Mouse (Mus musculus): ENCODE results near the gene Gm13278. TPM values are rescaled to one million over a fixed set of nuclear protein-coding genes. Genes with fewer than 3 reads are reported as not detected.
"Not testable (repeated sequence)": the region's sequence is repeated elsewhere in the genome, so short reads cannot be mapped to it uniquely, and the experiment has no call there.

The Gm13278 gene
- polyA plus RNA-seq, 1 experiment from 2014 or later: not detected

- not testable (repeated sequence) for H3K4me2 ChIP-seq; H3K27me3 ChIP-seq (replicated peaks); ATAC-seq (ENCODE audit: insufficient number of reproducible peaks, low FRiP score); H3K36me3 ChIP-seq; H3K4me1 ChIP-seq (replicated peaks); H3K9me3 ChIP-seq (replicated peaks); H3K4me3 ChIP-seq; H3K9ac ChIP-seq; H3K27ac ChIP-seq (ENCODE audit: poor library complexity, severe bottlenecking)
- 65% methylated on average over 6 of the region's 8 CpGs for WGBS
Measured at GRCm38 (mm10) chr4:88761776-88762175, 29.6 kb upstream of the Gm13278 start.

DNA sequence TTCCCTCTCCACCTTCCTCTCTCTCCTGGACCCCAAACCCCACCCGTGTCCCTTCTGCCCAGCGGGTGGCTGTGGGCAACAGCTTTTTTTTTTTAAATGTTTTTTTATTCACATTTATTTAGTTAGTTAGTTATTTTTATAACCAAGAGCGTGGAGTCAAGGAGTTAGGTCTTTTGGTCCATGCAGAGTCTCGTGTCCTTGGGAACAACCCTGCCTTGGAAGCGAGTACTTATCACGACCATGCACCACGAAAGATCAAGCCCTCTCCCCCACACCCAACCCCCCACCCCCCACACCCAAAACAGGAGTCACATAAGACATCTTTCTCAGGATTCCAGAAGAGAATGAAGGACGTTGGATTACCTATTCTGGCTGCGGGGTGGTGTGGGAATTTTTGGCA is 29.0 kb upstream of the Gm13278 start:
- not testable (repeated sequence) for H3K27me3 ChIP-seq (replicated peaks); ATAC-seq (ENCODE audit: insufficient number of reproducible peaks, low FRiP score); H3K9ac ChIP-seq; H3K4me1 ChIP-seq (replicated peaks); H3K36me3 ChIP-seq; H3K9me3 ChIP-seq (replicated peaks); H3K27ac ChIP-seq (ENCODE audit: poor library complexity, severe bottlenecking); H3K4me3 ChIP-seq
- WGBS: 45% methylated on average over 9 of the region's 9 CpGs
- peak overlapping the region; percentile 53; the same call in 1 of the 2 replicates for H3K4me2 ChIP-seq

DNA sequence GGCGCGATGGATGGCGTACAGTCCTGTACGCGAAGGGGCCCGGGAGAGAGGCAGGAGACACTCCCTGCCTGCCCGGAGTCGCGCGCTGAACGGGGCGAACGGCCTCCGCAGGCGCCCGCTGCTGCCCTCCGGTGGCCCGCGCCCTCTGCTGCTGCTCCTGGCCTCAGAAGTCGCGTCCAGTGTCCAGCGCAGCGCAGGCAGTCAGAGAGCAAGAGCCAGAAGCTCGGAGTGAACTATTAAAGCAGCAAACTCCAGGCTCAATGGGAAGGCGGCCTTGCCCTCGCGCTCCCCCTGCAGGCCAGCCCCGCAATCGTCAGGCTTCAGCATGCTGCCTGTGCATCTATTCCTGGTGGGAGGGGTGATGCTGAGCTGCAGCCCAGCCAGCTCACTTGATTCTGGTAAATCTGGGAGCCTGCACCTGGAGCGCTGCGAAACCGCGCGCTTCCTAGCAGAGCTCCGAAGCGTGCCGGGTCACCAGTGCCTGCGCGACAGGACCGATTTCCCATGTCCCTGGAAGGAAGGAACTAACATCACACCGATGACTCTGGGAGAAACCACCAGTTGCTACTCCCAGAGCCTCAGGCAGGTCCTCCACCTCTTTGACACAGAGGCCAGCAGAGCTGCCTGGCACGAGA is 27.8 kb upstream of the Gm13278 start:
- Histone ChIP-seq H3K4me2 (peak overlapping the region; percentile 57), H3K4me3 (peak overlapping the region; percentile 31; the same call in 1 of the 2 replicates), H3K27ac (ENCODE audit: poor library complexity, severe bottlenecking) (peak overlapping the region; percentile 60; the same call in 1 of the 2 replicates)
- not testable (repeated sequence) for H3K4me1 ChIP-seq (replicated peaks); H3K36me3 ChIP-seq; H3K9ac ChIP-seq; H3K9me3 ChIP-seq (replicated peaks); H3K27me3 ChIP-seq (replicated peaks); ATAC-seq (ENCODE audit: insufficient number of reproducible peaks, low FRiP score)
- 2% methylated on average over 41 of the region's 42 CpGs for WGBS

DNA sequence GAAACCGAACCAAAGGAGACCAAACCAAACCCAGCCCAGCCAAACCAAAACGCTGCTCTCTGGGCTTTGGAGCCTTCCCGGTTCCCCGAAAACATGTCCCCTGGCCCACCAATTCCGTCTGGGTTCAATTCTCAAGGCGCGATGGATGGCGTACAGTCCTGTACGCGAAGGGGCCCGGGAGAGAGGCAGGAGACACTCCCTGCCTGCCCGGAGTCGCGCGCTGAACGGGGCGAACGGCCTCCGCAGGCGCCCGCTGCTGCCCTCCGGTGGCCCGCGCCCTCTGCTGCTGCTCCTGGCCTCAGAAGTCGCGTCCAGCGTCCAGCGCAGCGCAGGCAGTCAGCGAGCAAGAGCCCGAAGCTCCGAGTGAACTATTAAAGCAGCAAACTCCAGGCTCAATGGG is 17.8 kb upstream of the Gm13278 start, which contains the start of gene Gm13290:
Gene Gm13290, plus strand, starts transcription at position 301 of the 400 bp plus-strand sequence.
- WGBS: no CpG with 5 or more reads among the region's 32 CpGs

DNA sequence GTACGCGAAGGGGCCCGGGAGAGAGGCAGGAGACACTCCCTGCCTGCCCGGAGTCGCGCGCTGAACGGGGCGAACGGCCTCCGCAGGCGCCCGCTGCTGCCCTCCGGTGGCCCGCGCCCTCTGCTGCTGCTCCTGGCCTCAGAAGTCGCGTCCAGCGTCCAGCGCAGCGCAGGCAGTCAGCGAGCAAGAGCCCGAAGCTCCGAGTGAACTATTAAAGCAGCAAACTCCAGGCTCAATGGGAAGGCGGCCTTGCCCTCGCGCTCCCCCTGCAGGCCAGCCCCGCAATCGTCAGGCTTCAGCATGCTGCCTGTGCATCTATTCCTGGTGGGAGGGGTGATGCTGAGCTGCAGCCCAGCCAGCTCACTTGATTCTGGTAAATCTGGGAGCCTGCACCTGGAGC is 14.7 kb upstream of the Gm13278 start, which contains the start of gene Gm13289:
Gene Gm13289, plus strand, starts transcription at position 301 of the 400 bp plus-strand sequence.
- WGBS: no CpG with 5 or more reads among the region's 29 CpGs
- not testable (repeated sequence) for H3K36me3 ChIP-seq; ATAC-seq (ENCODE audit: insufficient number of reproducible peaks, low FRiP score); H3K4me2 ChIP-seq; H3K27ac ChIP-seq (ENCODE audit: poor library complexity, severe bottlenecking); H3K9me3 ChIP-seq (replicated peaks); H3K27me3 ChIP-seq (replicated peaks); H3K4me3 ChIP-seq; H3K9ac ChIP-seq; H3K4me1 ChIP-seq (replicated peaks)

More for the DNA sequence above, 17.8 kb upstream of the Gm13278 start, which contains the start of gene Gm13290:
- not testable (repeated sequence) for H3K4me1 ChIP-seq (replicated peaks); H3K27me3 ChIP-seq (replicated peaks); H3K9me3 ChIP-seq (replicated peaks); H3K36me3 ChIP-seq; H3K9ac ChIP-seq; H3K4me2 ChIP-seq; H3K4me3 ChIP-seq; H3K27ac ChIP-seq (ENCODE audit: poor library complexity, severe bottlenecking); ATAC-seq (ENCODE audit: insufficient number of reproducible peaks, low FRiP score)

DNA sequence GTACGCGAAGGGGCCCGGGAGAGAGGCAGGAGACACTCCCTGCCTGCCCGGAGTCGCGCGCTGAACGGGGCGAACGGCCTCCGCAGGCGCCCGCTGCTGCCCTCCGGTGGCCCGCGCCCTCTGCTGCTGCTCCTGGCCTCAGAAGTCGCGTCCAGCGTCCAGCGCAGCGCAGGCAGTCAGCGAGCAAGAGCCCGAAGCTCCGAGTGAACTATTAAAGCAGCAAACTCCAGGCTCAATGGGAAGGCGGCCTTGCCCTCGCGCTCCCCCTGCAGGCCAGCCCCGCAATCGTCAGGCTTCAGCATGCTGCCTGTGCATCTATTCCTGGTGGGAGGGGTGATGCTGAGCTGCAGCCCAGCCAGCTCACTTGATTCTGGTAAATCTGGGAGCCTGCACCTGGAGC is 11.8 kb upstream of the Gm13278 start, which contains the start of gene Gm13272:
Gene Gm13272, plus strand, starts transcription at position 301 of the 400 bp plus-strand sequence.
- WGBS: no CpG with 5 or more reads among the region's 29 CpGs
- not testable (repeated sequence) for ATAC-seq (ENCODE audit: insufficient number of reproducible peaks, low FRiP score)

DNA sequence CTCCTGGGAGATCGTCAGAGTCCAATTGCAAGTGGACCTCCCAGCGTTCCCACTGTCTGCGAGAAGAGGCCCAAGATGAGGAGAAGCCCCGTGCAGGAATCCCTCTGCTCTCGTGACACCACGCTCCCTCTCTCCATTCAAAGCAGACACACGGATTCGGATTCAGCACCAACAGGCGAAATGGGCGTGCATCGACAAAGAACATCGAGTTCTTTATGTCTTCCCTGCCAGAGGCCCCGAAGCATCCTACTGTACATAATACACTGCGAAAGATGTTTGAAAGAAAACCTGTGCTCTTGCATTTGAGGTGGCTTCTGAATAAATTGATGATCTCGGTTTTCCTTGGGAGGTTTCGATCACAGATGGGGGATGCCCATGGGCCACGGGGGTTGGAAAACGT is 11.0 kb upstream of the Gm13278 start:
- not testable (repeated sequence) for H3K27me3 ChIP-seq (replicated peaks); ATAC-seq (ENCODE audit: insufficient number of reproducible peaks, low FRiP score); H3K9ac ChIP-seq; H3K36me3 ChIP-seq; H3K4me2 ChIP-seq; H3K4me3 ChIP-seq; H3K4me1 ChIP-seq (replicated peaks); H3K27ac ChIP-seq (ENCODE audit: poor library complexity, severe bottlenecking); H3K9me3 ChIP-seq (replicated peaks)
- 43% methylated on average over 16 of the region's 18 CpGs for WGBS

More for the DNA sequence above, 11.8 kb upstream of the Gm13278 start, which contains the start of gene Gm13272:
- not testable (repeated sequence) for H3K4me2 ChIP-seq; H3K4me1 ChIP-seq (replicated peaks); H3K4me3 ChIP-seq; H3K27me3 ChIP-seq (replicated peaks); H3K9me3 ChIP-seq (replicated peaks); H3K36me3 ChIP-seq; H3K9ac ChIP-seq; H3K27ac ChIP-seq (ENCODE audit: poor library complexity, severe bottlenecking)

DNA sequence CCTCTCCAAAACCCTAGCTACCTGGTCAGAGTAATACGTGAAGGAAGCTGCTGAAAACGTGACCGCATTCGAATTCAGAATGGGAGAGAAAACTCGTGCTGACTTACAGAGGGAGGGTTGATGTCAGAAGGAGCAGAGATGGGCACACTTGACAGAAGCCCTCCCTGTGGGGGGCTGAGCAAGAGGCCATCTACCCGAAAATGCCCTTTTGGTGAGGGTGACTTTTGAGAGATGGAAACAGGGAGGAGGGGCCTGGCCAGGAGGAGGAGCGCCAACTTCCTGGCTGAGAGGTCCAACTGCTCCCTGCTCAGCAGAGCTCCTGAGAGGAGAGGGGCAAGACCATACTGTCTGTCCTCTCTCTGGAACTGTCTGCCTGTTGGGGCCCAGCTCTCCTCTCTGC is 9.5 kb upstream of the Gm13278 start, which contains the start of gene Ifnz:
Gene Ifnz, plus strand, starts transcription at position 301 of the 400 bp plus-strand sequence.
- not testable (repeated sequence) for H3K9ac ChIP-seq; H3K36me3 ChIP-seq; ATAC-seq (ENCODE audit: insufficient number of reproducible peaks, low FRiP score); H3K27me3 ChIP-seq (replicated peaks); H3K9me3 ChIP-seq (replicated peaks); H3K4me1 ChIP-seq (replicated peaks)
- Histone ChIP-seq H3K27ac (ENCODE audit: poor library complexity, severe bottlenecking) (peak within 1 kb of the TSS; percentile 51; the same call in 1 of the 2 replicates), H3K4me2 (peak within 1 kb of the TSS; percentile 62), H3K4me3 (peak within 1 kb of the TSS; percentile 31; the same call in 1 of the 2 replicates)
- WGBS: 15% methylated on average over 5 of the region's 7 CpGs

GRCm38 (mm10) chr4:88782335-88782734 is 9.0 kb upstream of the Gm13278 start:
- H3K4me1 ChIP-seq (replicated peaks); H3K9me3 ChIP-seq (replicated peaks); H3K27me3 ChIP-seq (replicated peaks); H3K36me3 ChIP-seq; ATAC-seq (ENCODE audit: insufficient number of reproducible peaks, low FRiP score); H3K9ac ChIP-seq: not testable (repeated sequence)
- Histone ChIP-seq H3K4me3 (peak overlapping the region; percentile 31; the same call in 1 of the 2 replicates), H3K4me2 (peak overlapping the region; percentile 62), H3K27ac (ENCODE audit: poor library complexity, severe bottlenecking) (peak overlapping the region; percentile 51; the same call in 1 of the 2 replicates)
- WGBS: 0% methylated on average over 9 of the region's 31 CpGs

- WGBS: no CpG with 5 or more reads among the region's 27 CpGs
- H3K27me3 ChIP-seq (replicated peaks); ATAC-seq (ENCODE audit: insufficient number of reproducible peaks, low FRiP score); H3K9me3 ChIP-seq (replicated peaks); H3K9ac ChIP-seq; H3K4me3 ChIP-seq; H3K36me3 ChIP-seq; H3K4me1 ChIP-seq (replicated peaks); H3K4me2 ChIP-seq; H3K27ac ChIP-seq (ENCODE audit: poor library complexity, severe bottlenecking): not testable (repeated sequence)
Measured at GRCm38 (mm10) chr4:88785409-88785808, 5.9 kb upstream of the Gm13278 start, which contains the start of gene Gm13276. Gene Gm13276 (plus strand): TSS chr4:88785709.

DNA sequence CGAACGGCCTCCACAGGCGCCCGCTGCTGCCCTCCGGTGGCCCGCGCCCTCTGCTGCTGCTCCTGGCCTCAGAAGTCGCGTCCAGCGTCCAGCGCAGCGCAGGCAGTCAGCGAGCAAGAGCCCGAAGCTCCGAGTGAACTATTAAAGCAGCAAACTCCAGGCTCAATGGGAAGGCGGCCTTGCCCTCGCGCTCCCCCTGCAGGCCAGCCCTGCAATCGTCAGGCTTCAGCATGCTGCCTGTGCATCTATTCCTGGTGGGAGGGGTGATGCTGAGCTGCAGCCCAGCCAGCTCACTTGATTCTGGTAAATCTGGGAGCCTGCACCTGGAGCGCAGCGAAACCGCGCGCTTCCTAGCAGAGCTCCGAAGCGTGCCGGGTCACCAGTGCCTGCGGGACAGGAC is 2.9 kb upstream of the Gm13278 start, which contains the start of gene Gm13277:
Gene Gm13277, plus strand, starts transcription at position 231 of the 400 bp plus-strand sequence.
- H3K27me3 ChIP-seq (replicated peaks); H3K4me1 ChIP-seq (replicated peaks); H3K9ac ChIP-seq; ATAC-seq (ENCODE audit: insufficient number of reproducible peaks, low FRiP score); H3K9me3 ChIP-seq (replicated peaks); H3K4me3 ChIP-seq; H3K4me2 ChIP-seq; H3K27ac ChIP-seq (ENCODE audit: poor library complexity, severe bottlenecking); H3K36me3 ChIP-seq: not testable (repeated sequence)
- 0% methylated on average over 4 of the region's 28 CpGs for WGBS

Measured in heart, embryonic 12.5 days (tissue).